Mouse (Mus musculus) thymus, postnatal 4 days (tissue): Measurements from ENCODE around the gene Tdg.

ENCODE experiments used
- DNase-seq: peaks from one replicate; pipeline ENCODE4 v3.0.0; 2021

Tdg gene

GRCm38 (mm10) chr10:82665951-82666350, 36.3 kb downstream of the Tdg start:
- no peak for DNase-seq

GRCm38 (mm10) chr10:82666436-82667234, 37.0 kb downstream of the Tdg start:
- peak; percentile 94 for DNase-seq

DNA sequence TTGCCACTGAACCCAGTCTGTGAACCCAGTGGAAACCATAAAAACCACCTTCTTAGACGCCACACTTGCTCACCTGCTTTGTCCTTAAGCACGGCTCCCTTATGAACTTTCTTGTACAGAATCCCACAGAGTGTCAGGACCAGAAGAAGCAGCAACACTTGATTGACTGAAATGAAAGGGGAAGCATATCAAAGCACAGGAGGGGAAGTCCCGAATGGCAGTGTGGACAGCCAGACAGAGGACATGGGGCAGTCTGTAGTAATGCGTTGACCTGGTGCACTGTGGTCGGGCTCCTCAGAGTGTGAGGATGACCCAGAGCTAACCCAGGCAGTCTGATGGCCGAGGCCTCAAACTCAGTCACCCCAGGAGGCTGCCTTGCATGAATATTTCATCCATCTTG, 40.6 kb downstream of the Tdg start:
- DNase-seq: no peak

DNA sequence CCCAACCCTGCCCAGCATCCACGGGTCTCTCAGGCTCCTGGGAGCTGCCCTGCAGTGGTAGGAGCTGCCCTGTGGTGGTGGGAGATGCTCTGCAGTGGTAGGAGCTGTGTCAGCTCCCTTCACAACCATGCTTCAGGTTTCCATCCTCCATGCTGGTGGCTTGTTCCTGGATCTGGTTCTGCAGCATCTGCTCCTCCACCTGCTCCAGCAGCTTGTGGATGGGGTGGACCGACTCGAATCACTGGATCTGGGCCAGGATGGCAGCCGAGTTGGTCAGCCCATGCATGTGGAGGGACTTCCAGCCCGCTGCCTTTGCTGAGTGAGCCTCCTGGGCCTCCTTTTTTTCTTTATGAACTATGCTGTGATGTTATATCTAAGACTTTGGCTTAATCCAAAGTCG, 47.3 kb downstream of the Tdg start:
- no peak for DNase-seq

DNA sequence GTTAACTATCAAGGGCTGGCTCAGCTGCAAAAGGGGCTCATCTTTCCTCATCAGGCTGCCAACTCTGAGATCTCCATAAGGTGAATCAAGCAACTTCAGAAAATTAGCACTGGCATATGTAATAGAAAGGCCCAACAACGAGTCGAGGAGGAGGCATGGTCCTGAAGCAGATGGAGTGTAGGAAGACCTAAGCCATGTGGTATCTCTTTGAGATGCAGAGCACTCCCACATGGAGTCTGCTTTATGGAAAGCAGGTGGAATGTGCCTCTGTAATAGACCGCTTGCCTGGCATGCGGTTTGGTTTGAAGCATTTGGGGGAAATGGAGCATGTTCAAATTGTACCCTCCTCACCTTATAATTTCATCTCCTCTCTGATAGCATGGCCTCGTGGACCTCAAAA, 51.1 kb downstream of the Tdg start:
- DNase-seq: no peak

DNA sequence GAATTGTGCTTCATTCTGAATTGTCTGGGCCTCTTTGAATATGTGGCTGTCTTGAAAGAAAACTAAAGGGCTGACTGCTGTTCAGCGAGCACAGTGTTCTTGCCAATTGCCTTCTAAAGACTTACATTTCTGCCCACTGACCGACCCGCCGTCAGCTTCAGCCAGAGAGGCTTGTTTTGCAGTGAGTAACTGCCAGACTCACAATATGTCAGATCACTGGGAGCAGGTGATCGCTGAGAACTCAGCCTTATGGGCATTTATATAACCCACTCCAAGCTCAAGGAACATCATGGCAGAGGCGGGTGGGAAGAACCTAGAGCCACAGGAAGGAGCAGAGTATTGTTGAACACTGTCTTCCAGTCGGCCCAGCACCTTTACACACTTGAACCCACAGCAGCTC, 52.0 kb downstream of the Tdg start:
- DNase-seq: no peak

DNA sequence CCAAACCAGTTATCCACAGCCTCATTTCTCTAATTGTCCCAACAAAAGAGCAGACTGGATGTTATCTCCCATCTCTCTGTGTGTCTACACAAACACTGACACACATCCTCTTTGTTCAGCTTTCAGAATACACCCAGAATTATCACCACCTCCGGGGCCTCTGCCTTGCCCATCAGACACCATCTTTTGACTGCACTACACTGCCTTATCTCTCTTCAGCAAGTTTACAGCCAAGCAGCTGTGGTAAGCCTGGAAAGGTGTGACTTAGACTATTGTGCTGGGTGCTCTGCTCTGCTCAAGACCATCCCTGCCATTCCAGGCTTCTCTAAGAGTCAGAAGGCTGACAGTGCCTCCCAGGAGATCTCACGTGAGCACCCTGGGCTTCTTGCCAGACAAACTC, 55.8 kb downstream of the Tdg start:
- no peak for DNase-seq

- DNase-seq: no peak
These were observed 60.1 kb downstream of the Tdg start for GRCm38 (mm10) chr10:82689681-82690211.

- no peak for DNase-seq
These were observed 60.9 kb downstream of the Tdg start, which contains the start of gene Glt8d2 for GRCm38 (mm10) chr10:82690494-82690893. Glt8d2 (minus strand) TSS chr10:82690650.

- no peak for DNase-seq
These were observed 66.3 kb downstream of the Tdg start, which contains the start of gene Hcfc2 for GRCm38 (mm10) chr10:82695956-82696355. Hcfc2 (plus strand) TSS chr10:82696160.

- no peak for DNase-seq
These were observed 66.9 kb downstream of the Tdg start for GRCm38 (mm10) chr10:82696453-82697079.

DNA sequence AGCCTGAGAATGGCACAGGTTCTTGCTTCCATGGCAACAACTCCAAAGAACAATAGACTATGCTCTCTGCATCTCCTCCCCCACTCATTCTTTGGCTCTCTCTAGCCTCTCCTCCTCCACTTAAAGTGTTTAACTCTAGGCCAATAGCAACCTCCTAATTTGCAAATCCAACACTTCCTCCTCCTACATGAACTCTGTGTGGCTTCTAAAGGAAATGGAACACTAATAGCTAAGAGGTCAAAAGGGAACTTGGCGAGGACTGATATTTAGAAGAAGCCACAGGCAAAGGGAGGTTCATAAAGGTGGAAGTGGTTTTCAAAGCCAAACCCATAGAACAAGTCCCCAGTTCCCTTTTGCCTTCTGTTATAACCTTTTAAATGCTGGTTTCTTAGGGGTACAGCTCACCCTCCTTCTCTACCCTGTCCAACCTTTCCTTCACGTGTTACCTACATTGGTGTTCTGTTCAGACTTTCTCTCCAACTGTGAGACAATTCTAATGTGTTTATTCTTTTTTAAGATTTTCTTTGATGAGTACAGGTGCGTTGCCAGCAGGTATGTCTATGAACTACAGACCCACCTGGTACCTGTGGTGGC, 67.8 kb downstream of the Tdg start:
- DNase-seq: no peak

GRCm38 (mm10) chr10:82698712-82699261, 69.2 kb downstream of the Tdg start:
- DNase-seq: peak; percentile 95

GRCm38 (mm10) chr10:82699296-82699941, 69.8 kb downstream of the Tdg start:
- DNase-seq: no peak
